Mouse (Mus musculus) heart, postnatal 0 days (tissue): ENCODE data around the gene Wdr18. TPM values are rescaled to one million over a fixed set of nuclear protein-coding genes. Genes with fewer than 3 reads are reported as not detected.

Experiments used
- ATAC-seq: fragments of 200-750 bp; cut with Nextera tagmentation; 2 replicates; pipeline ENCODE4 v1.8.0; 2017; ENCODE audit warnings: low read depth, moderate number of reproducible peaks, moderate library complexity; ENCODE audit not compliant: insufficient read depth
- DNase-seq: peaks from one replicate; pipeline ENCODE4 v3.0.0-alpha.2; 2016; ENCODE audit warnings: low spot score
- H3K27ac ChIP-seq: fragments of 300-500 bp; sonication (generic); 2 replicates; pipeline ENCODE4 v1.5.1; 2014; ENCODE audit warnings: low read depth, mild to moderate bottlenecking
- H3K27me3 ChIP-seq: fragments of 300-500 bp; sonication (generic); 2 replicates; pipeline ENCODE4 v1.6.1; 2014; ENCODE audit warnings: low read length, mixed read lengths; ENCODE audit not compliant: control insufficient read depth, insufficient read depth
- H3K36me3 ChIP-seq: fragments of 300-500 bp; sonication (generic); replicated peaks from 2 replicates; pipeline ENCODE4 v1.6.1; 2014; ENCODE audit warnings: low read length, mixed read lengths; ENCODE audit not compliant: control insufficient read depth, insufficient read depth
- H3K4me1 ChIP-seq: fragments of 300-500 bp; sonication (generic); 2 replicates; pipeline ENCODE4 v1.6.1; 2014; ENCODE audit warnings: antibody characterized with exemption; ENCODE audit not compliant: control insufficient read depth, insufficient read depth
- H3K4me2 ChIP-seq: fragments of 300-500 bp; sonication (generic); 2 replicates; pipeline ENCODE4 v1.6.1; 2014; ENCODE audit warnings: low read depth, mild to moderate bottlenecking, low read length, moderate library complexity
- H3K4me3 ChIP-seq: fragments of 300-500 bp; sonication (generic); 2 replicates; pipeline ENCODE4 v1.5.1; 2014; ENCODE audit warnings: low read depth, low read length
- H3K9ac ChIP-seq: fragments of 300-500 bp; sonication (generic); replicated peaks from 2 replicates; pipeline ENCODE4 v1.6.1; 2014; ENCODE audit warnings: low read depth, low read length, mixed read lengths
- H3K9me3 ChIP-seq: fragments of 300-500 bp; sonication (generic); replicated peaks from 2 replicates; pipeline ENCODE4 v1.6.1; 2016; ENCODE audit warnings: low read length; ENCODE audit not compliant: control insufficient read depth
- CTCF ChIP-seq: IDR thresholded peaks from 2 replicates; pipeline ENCODE4 v1.5.1; 2016; ENCODE audit warnings: antibody characterized with exemption, control low read depth, low read depth
- EP300 ChIP-seq: IDR thresholded peaks from 2 replicates; pipeline ENCODE4 v1.6.1; 2016; ENCODE audit warnings: antibody characterized with exemption, low read depth
- WGBS: fragments of 180-500 bp; shearing (Covaris S2); extraction: QIAGEN DNeasy Blood & Tissue Kit; methylation state at CpG from one replicate; pipeline ENCODE4 v1.1.7; 2014; 5-methylcytosine and 5-hydroxymethylcytosine counted together
- polyA plus RNA-seq: library from polyadenylated mRNA; unstranded; fragments of >200 nt; fragmentation: Nextera tagmentation; extraction: Ambion mirVana; gene quantifications from 2 replicates; pipeline ENCODE4 v1.2.1, GENCODE M21; 2015
- total RNA-seq: library from RNA; depleted of rRNA; stranded (reverse); fragments of >200 nt; gene quantifications from 2 replicates; pipeline ENCODE4 v1.2.3, GENCODE M21; 2014; ENCODE audit warnings: low replicate concordance

Wdr18 gene
- total and polyA plus RNA-seq, 2 experiments from 2014 or later: 51.5 to 54.3 TPM

- WGBS: 82% methylated on average over 5 of the region's 5 CpGs
- TF ChIP-seq CTCF: no peak
- TF ChIP-seq EP300: no peak
- no peak overlapping the region for H3K27ac ChIP-seq
- 0 out of 2 replicates have a peak, but pooled peaks cover 6% of the 10 kb centered on the region for H3K4me1 ChIP-seq
- H3K4me2 ChIP-seq: no peak overlapping the region
- no peak for DNase-seq
- H3K27me3 ChIP-seq: peaks cover 10% of the 10 kb centered on the region; the same call in 1 of the 2 replicates
- H3K4me3 ChIP-seq: no peak overlapping the region
- H3K9me3 ChIP-seq: no peaks in the 10 kb centered on the region
- H3K36me3 ChIP-seq: peaks cover 62% of the 10 kb centered on the region
- ATAC-seq: no peak
- no peak overlapping the region for H3K9ac ChIP-seq
Observed at GRCm38 (mm10) chr10:79965325-79965724, 5.4 kb downstream of the Wdr18 start.

GRCm38 (mm10) chr10:79966886-79967400, 7.0 kb downstream of the Wdr18 start:
- Histone ChIP-seq H3K4me3 (no peak overlapping the region), H3K27ac (no peak overlapping the region), H3K4me1 (no peaks in the 10 kb centered on the region), H3K4me2 (no peak overlapping the region), H3K27me3 (peaks cover 26% of the 10 kb centered on the region), H3K36me3 (peaks cover 62% of the 10 kb centered on the region), H3K9me3 (no peaks in the 10 kb centered on the region), H3K9ac (no peak overlapping the region)
- WGBS: 89% methylated on average over 5 of the region's 5 CpGs
- ATAC-seq (no peak), DNase-seq (no peak)
- TF ChIP-seq EP300 (no peak), CTCF (no peak)

GRCm38 (mm10) chr10:79968181-79968580, 8.2 kb downstream of the Wdr18 start:
- no peaks in the 10 kb centered on the region for H3K4me1 ChIP-seq
- H3K27me3 ChIP-seq: peaks cover 28% of the 10 kb centered on the region
- H3K4me2 ChIP-seq: no peak overlapping the region
- DNase-seq: no peak
- TF ChIP-seq EP300 (no peak), CTCF (no peak)
- no peak overlapping the region for H3K9ac ChIP-seq
- WGBS: 84% methylated on average over 1 of the region's 1 CpGs
- H3K36me3 ChIP-seq: peaks cover 50% of the 10 kb centered on the region
- no peak for ATAC-seq
- H3K4me3 ChIP-seq: no peak overlapping the region
- no peaks in the 10 kb centered on the region for H3K9me3 ChIP-seq
- no peak overlapping the region for H3K27ac ChIP-seq

- no peak overlapping the region for H3K4me2 ChIP-seq
- H3K4me3 ChIP-seq: no peak overlapping the region
- no peak overlapping the region for H3K27ac ChIP-seq
- peaks cover 28% of the 10 kb centered on the region for H3K27me3 ChIP-seq
- no peak overlapping the region for H3K9ac ChIP-seq
- no peaks in the 10 kb centered on the region for H3K9me3 ChIP-seq
- H3K36me3 ChIP-seq: peaks cover 43% of the 10 kb centered on the region
- H3K4me1 ChIP-seq: no peaks in the 10 kb centered on the region
- DNase-seq: no peak
- TF ChIP-seq EP300: no peak
- no peak for TF ChIP-seq CTCF
- no peak for ATAC-seq
- 22% methylated on average over 3 of the region's 3 CpGs for WGBS
Observed at GRCm38 (mm10) chr10:79969124-79969568, 9.2 kb downstream of the Wdr18 start.

GRCm38 (mm10) chr10:79970415-79971182, 10.6 kb downstream of the Wdr18 start, which contains the start of gene Grin3b:
Gene Grin3b, plus strand, starts transcription at chr10:79970715.
- 9% methylated on average over 44 of the region's 47 CpGs for WGBS
- no peak for TF ChIP-seq EP300
- TF ChIP-seq CTCF: no peak
- Histone ChIP-seq H3K4me2 (peak within 1 kb of the TSS; percentile 59), H3K27me3 (peaks cover 28% of the 10 kb centered on the region), H3K4me1 (no peaks in the 10 kb centered on the region), H3K9ac (peak within 1 kb of the TSS; percentile 30; the same call in 1 of the 2 replicates), H3K9me3 (no peaks in the 10 kb centered on the region), H3K36me3 (peaks cover 37% of the 10 kb centered on the region), H3K27ac (no peak within 1 kb of the TSS), H3K4me3 (peak within 1 kb of the TSS; percentile 35)
- peak; percentile 7 for ATAC-seq
- no peak for DNase-seq
